Mouse (Mus musculus) liver, postnatal 0 days (tissue): ENCODE data around the gene Eif2d.
A peak's percentile ranks its signal among the peaks of the same experiment; 100 is the strongest.

Experiments used
- CTCF ChIP-seq: sonication (generic); IDR thresholded peaks from 2 replicates; pipeline ENCODE4 v1.5.1; 2016; ENCODE audit warnings: antibody characterized with exemption, low read depth
- EP300 ChIP-seq: IDR thresholded peaks from 2 replicates; pipeline ENCODE4 v1.6.1; 2016; ENCODE audit warnings: antibody characterized with exemption, low read depth, mild to moderate bottlenecking

DNA sequence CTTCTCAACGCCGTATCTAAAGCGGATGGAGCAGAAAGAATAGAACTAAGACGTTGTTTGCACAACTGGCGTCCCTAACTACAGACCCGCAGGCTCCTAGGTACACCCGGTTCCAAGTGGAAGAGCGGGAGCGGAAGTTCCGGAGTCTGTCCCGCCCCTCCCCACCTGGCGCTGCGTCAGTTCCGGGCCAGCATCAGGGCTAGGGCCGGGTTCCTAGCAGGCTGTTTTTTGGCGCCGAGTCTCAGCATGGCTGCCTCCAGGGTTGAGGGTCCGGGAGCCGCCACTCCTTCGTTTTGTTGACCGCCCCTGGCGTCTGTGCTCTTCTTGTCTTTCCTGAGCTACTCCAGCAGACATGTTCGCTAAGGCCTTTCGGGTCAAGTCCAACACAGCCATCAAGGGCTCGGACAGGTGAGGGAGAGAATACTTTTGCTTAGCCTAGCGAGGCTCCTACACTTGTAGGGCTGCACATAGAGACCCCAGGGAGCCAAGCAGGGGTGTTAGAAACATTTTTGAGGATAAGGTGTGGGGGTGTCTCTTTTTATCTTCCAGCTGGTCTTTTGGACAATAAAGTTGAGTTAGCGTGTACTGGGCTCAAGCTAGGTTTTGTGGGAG, at the start of gene Eif2d:
- TF ChIP-seq CTCF: no peak
- 0 out of 2 replicates have a peak, but pooled peaks have one; percentile 49 for TF ChIP-seq EP300
